In the genomic region with DNA sequence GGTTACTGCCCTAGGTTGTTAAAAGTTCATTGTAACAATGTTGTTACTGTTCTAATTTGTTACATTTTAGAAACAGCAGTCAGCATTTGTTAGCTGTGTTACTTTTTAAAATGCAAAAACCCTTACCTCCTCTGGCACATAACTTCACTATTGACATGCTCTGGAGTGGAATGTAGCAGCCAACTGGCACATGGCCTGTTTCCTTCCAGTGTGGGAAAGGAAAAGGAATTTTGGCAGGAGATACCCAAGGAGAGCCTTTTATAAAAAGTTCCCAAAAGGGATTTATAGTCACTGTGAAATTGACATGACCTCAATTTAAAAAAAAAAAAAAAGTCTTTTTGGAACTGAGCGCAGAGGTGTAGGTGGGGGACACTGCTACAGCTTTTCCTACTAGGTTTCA, we compare ENCODE assay signal across 10 mouse cellular contexts. TPM values are rescaled to one million over a fixed set of nuclear protein-coding genes. Genes with fewer than 3 reads are reported as not detected.
DNase-seq lines count a peak whose midpoint lies in the region; ATAC-seq lines count a peak whose summit lies in the region.
"Had no signal": no experiment of that assay in that cellular context is flagged by ENCODE, and none has a peak within 500 bp of the region (broad histone marks: within the 10 kb centered on the region; RNA-seq: fewer than 3 reads in every experiment).

No protein-coding gene starts in this region.

- H3K27ac ChIP-seq in kidney, embryonic 15.5 days, result no peak overlapping the region
- H3K27ac ChIP-seq: embryonic facial prominence, embryonic 12.5 days; hindbrain, embryonic 10.5 days had no signal

- no peaks in the 10 kb centered on the region for H3K9me3 ChIP-seq in kidney, embryonic 15.5 days (replicated peaks)
- H3K9me3 ChIP-seq: embryonic facial prominence, embryonic 12.5 days; hindbrain, embryonic 10.5 days had no signal

- no peak overlapping the region for H3K9ac ChIP-seq in kidney, embryonic 15.5 days
- H3K9ac ChIP-seq: embryonic facial prominence, embryonic 12.5 days had no signal

- WGBS in kidney, embryonic 15.5 days, result 92% methylated on average over 1 of the region's 1 CpGs

- intact Hi-C loops in gastrocnemius, postnatal 36 days (cut with DNase I), result no loop called here
- intact Hi-C loops in left cerebral cortex, postnatal 36 days (cut with DNase I), result loop anchor here (10.0 kb wide), 1 partner anchor 258 kb away; the partner anchor contains the start of gene Clpx

- H3K4me3 ChIP-seq in kidney, embryonic 15.5 days (replicated peaks), result no peak overlapping the region
- H3K4me3 ChIP-seq: embryonic facial prominence, embryonic 12.5 days; hindbrain, embryonic 10.5 days had no signal

- H3K36me3 ChIP-seq in kidney, embryonic 15.5 days, result peaks cover 65% of the 10 kb centered on the region

- H3K4me1 ChIP-seq in kidney, embryonic 15.5 days, result peaks cover 11% of the 10 kb centered on the region

- H3K4me2 ChIP-seq in kidney, embryonic 15.5 days, result no peak overlapping the region
- H3K4me2 ChIP-seq: embryonic facial prominence, embryonic 12.5 days had no signal

- DNase-seq in kidney, adult 11 months, result peak; percentile 40
- peak; percentile 44 for DNase-seq in adrenal gland, postnatal 25 days
- DNase-seq in gastrocnemius, postnatal 36 days, result peak; percentile 41 to 47
- peak; percentile 26 to 30 for DNase-seq in left cerebral cortex, postnatal 36 days (ENCODE audit: low spot score in 2 of 2)
- no peak for DNase-seq in layer of hippocampus, postnatal 25 days (ENCODE audit: extremely low spot score in 1 of 2, low spot score in 1 of 2)

- H3K27me3 ChIP-seq in kidney, embryonic 15.5 days, result no peaks in the 10 kb centered on the region
- H3K27me3 ChIP-seq: embryonic facial prominence, embryonic 12.5 days had no signal

- ATAC-seq in kidney, embryonic 15.5 days (replicated peaks; ENCODE audit: low FRiP score), result no peak
- ATAC-seq in megakaryocyte-erythroid progenitor cell, adult 5-6 weeks (replicated peaks; ENCODE audit: low FRiP score, low TSS enrichment, poor library complexity, severe bottlenecking), result no peak
- no peak for ATAC-seq in megakaryocyte, adult 5-6 weeks (ENCODE audit: poor library complexity, severe bottlenecking)

RNA-seq across cellular contexts. Expression of gene Dpp8, which starts 4.2 kb away (rescaled TPM):
- 35.2 and 37.3 TPM in 2 replicates for polyA plus RNA-seq in kidney, embryonic 15.5 days (2015; fragmentation: Nextera tagmentation; extraction: Ambion mirVana)
- total RNA-seq in adrenal gland, postnatal 25 days (2021), result 93.5 and 97.9 TPM in 2 replicates
- 100 to 1,000 TPM in 1 of 2 experiments, 10 to 100 TPM in 1; 98.7 to 117 TPM for total RNA-seq in gastrocnemius, postnatal 36 days (2021)
- 100 to 1,000 TPM; 153 to 164 TPM for total RNA-seq in left cerebral cortex, postnatal 36 days (2021)
- total RNA-seq in megakaryocyte-erythroid progenitor cell, adult 5-6 weeks (2014; fragmentation: Nextera tagmentation), result 76.5 and 88.9 TPM in 2 replicates
- total RNA-seq in megakaryocyte-erythroid progenitor cell, adult 5-6 weeks (2017), result 77.5 and 95.5 TPM in 2 replicates
- total RNA-seq in megakaryocyte, adult 5-6 weeks (2015), result 61.6 and 75.7 TPM in 2 replicates
- total RNA-seq in megakaryocyte, adult 5-6 weeks (2017), result 93.8 and 113 TPM in 2 replicates
- 100 to 1,000 TPM; 150 to 161 TPM for total RNA-seq in layer of hippocampus, postnatal 25 days (2021)

RNA-seq across cellular contexts. Expression of gene Hacd3, which starts 15.0 kb away (rescaled TPM):
- polyA plus RNA-seq in kidney, embryonic 15.5 days (2015; fragmentation: Nextera tagmentation; extraction: Ambion mirVana), result 85.2 and 88.5 TPM in 2 replicates
- total RNA-seq in adrenal gland, postnatal 25 days (2021), result 290 and 361 TPM in 2 replicates
- total RNA-seq in gastrocnemius, postnatal 36 days (2021), result 10 to 100 TPM in 1 of 2 experiments, 1 to 10 TPM in 1; 9.1 to 10.3 TPM
- total RNA-seq in left cerebral cortex, postnatal 36 days (2021), result 100 to 1,000 TPM; 152 to 157 TPM
- 40.4 and 48.9 TPM in 2 replicates for total RNA-seq in megakaryocyte-erythroid progenitor cell, adult 5-6 weeks (2014; fragmentation: Nextera tagmentation)
- total RNA-seq in megakaryocyte-erythroid progenitor cell, adult 5-6 weeks (2017), result 68.1 and 71.5 TPM in 2 replicates
- 10.6 and 12.9 TPM in 2 replicates for total RNA-seq in megakaryocyte, adult 5-6 weeks (2015)
- total RNA-seq in megakaryocyte, adult 5-6 weeks (2017), result 21.3 and 23.7 TPM in 2 replicates
- 100 to 1,000 TPM; 162 to 176 TPM for total RNA-seq in layer of hippocampus, postnatal 25 days (2021)

Comparison
In these comparisons a context has a peak if more than half of its experiments do, and no peak if none do; other contexts are left out.
1. DNase-seq: peak in kidney, adult 11 months (single experiment), adrenal gland, postnatal 25 days (single experiment), gastrocnemius, postnatal 36 days (2 of 2) and left cerebral cortex, postnatal 36 days (2 of 2); none in layer of hippocampus, postnatal 25 days (0 of 2).